23 mouse cellular contexts compared by ENCODE assay signal in the genomic region with DNA sequence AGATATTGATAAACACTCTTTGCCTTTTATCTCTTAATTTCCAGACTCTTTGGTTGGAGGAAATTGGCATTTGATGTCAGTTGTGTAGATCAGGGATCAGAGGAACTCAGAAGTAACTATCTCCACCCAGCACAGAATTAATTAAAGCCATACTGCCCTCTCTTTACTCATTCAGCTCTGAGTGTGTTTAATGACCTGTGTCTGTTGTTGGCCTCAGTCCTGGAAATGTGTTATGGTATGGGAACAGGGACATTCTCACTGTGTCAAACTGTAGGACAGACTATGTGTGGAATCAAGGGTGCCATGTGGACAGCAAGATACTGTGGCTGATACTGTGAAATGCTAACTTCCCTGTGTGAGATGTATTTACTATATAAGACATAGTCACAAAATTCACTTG.
"Had no signal": no experiment of that assay in that cellular context is flagged by ENCODE, and none has a peak within 500 bp of the region (broad histone marks: within the 10 kb centered on the region; RNA-seq: fewer than 3 reads in every experiment).

No protein-coding gene starts in this region.

- H3K4me2 ChIP-seq: intestine, embryonic 15.5 days; limb, embryonic 12.5 days; liver, embryonic 12.5 days; liver, embryonic 15.5 days; lung, embryonic 15.5 days; midbrain, embryonic 13.5 days; neural tube, embryonic 13.5 days had no signal

- H3K9me3 ChIP-seq: intestine, embryonic 15.5 days; limb, embryonic 12.5 days; liver, embryonic 12.5 days; liver, embryonic 15.5 days; lung, embryonic 15.5 days; megakaryocyte, embryonic 14.5 days; midbrain, embryonic 10.5 days; midbrain, embryonic 13.5 days; neural tube, embryonic 13.5 days had no signal

- H3K27ac ChIP-seq: intestine, embryonic 15.5 days; kidney, postnatal 0 days; left cerebral cortex, adult 2 months; limb, embryonic 12.5 days; liver, embryonic 12.5 days; liver, embryonic 15.5 days; lung, embryonic 15.5 days; midbrain, embryonic 10.5 days; midbrain, embryonic 13.5 days; neural tube, embryonic 13.5 days had no signal

- H3K4me3 ChIP-seq: intestine, embryonic 15.5 days; left cerebral cortex, adult 2 months; limb, embryonic 12.5 days; liver, embryonic 12.5 days; liver, embryonic 15.5 days; lung, embryonic 15.5 days; megakaryocyte, embryonic 14.5 days; midbrain, embryonic 10.5 days; midbrain, embryonic 13.5 days; myocyte; neural tube, embryonic 13.5 days had no signal

- H3K4me1 ChIP-seq: intestine, embryonic 15.5 days; limb, embryonic 12.5 days; liver, embryonic 12.5 days; liver, embryonic 15.5 days; midbrain, embryonic 10.5 days; midbrain, embryonic 13.5 days; neural tube, embryonic 13.5 days had no signal

- H3K9ac ChIP-seq: intestine, embryonic 15.5 days; limb, embryonic 12.5 days; liver, embryonic 12.5 days; liver, embryonic 15.5 days; lung, embryonic 15.5 days; midbrain, embryonic 13.5 days; neural tube, embryonic 13.5 days had no signal

- H3K27me3 ChIP-seq: intestine, embryonic 15.5 days; limb, embryonic 12.5 days; liver, embryonic 12.5 days; liver, embryonic 15.5 days; lung, embryonic 15.5 days; megakaryocyte, embryonic 14.5 days; midbrain, embryonic 13.5 days; neural tube, embryonic 13.5 days had no signal

- H3K36me3 ChIP-seq: intestine, embryonic 15.5 days; limb, embryonic 12.5 days; liver, embryonic 12.5 days; liver, embryonic 15.5 days; lung, embryonic 15.5 days; midbrain, embryonic 10.5 days; midbrain, embryonic 13.5 days; neural tube, embryonic 13.5 days had no signal

- ATAC-seq: intestine, embryonic 15.5 days; liver, embryonic 12.5 days; midbrain, embryonic 13.5 days; midbrain, embryonic 16.5 days had no signal

- DNase-seq: layer of hippocampus, postnatal 36 days; liver; lung, adult 18-20 months; lung, postnatal 10 days; lung, postnatal 36 days; retina, postnatal 1 day; right cerebral cortex, postnatal 25 days; spleen, adult 18-20 months; thymus, adult 18-20 months; thymus, postnatal 36 days had no signal
